Mouse (Mus musculus) right cerebral cortex, adult 2 months (tissue): ENCODE results near the gene Iffo1.
A peak's percentile ranks its signal among the peaks of the same experiment; 100 is the strongest.
"Not testable (repeated sequence)": the region's sequence is repeated elsewhere in the genome, so short reads cannot be mapped to it uniquely, and the experiment has no call there.

Source experiments
- DNase-seq, 2 experiments: peaks; one replicate each; pipeline ENCODE4 v3.0.0; 2021 to 2022; ENCODE audit warnings: low spot score in 2 of 2

Gene Iffo1

GRCm38 (mm10) chr6:125160854-125161760 lies 16.1 kb downstream of the Iffo1 start:
- peak; percentile 59 to 67 for DNase-seq

- DNase-seq: peak; percentile 77 to 80
Observed at GRCm38 (mm10) chr6:125161971-125162370, 16.9 kb downstream of the Iffo1 start.

- DNase-seq: not testable (repeated sequence)
Observed at GRCm38 (mm10) chr6:125162615-125163305, 17.7 kb downstream of the Iffo1 start.

GRCm38 (mm10) chr6:125163801-125164657 lies 19.0 kb downstream of the Iffo1 start:
- DNase-seq: peak; percentile 31 to 49

GRCm38 (mm10) chr6:125164672-125165327 lies 19.8 kb downstream of the Iffo1 start:
- peak; percentile 45 to 61 for DNase-seq

- DNase-seq: peak; percentile 94 to 99
Observed at GRCm38 (mm10) chr6:125165328-125165891, 20.4 kb downstream of the Iffo1 start.

GRCm38 (mm10) chr6:125166051-125166751 lies 21.2 kb downstream of the Iffo1 start, which contains the start of gene Gapdh:
TSS of gene Gapdh (minus strand) at chr6:125166467.
- DNase-seq: peak; percentile 26 to 42

GRCm38 (mm10) chr6:125166861-125167650 lies 22.0 kb downstream of the Iffo1 start:
- peak; percentile 63 to 66 for DNase-seq

GRCm38 (mm10) chr6:125168086-125168485 lies 23.0 kb downstream of the Iffo1 start:
- DNase-seq: peak; percentile 39 to 59

GRCm38 (mm10) chr6:125170194-125170593 lies 25.2 kb downstream of the Iffo1 start:
- no peak for DNase-seq

- no peak for DNase-seq
Observed at GRCm38 (mm10) chr6:125172474-125172873, 27.4 kb downstream of the Iffo1 start.

GRCm38 (mm10) chr6:125173256-125173655 lies 28.2 kb downstream of the Iffo1 start:
- no peak for DNase-seq

GRCm38 (mm10) chr6:125175469-125175868 lies 30.4 kb downstream of the Iffo1 start:
- no peak for DNase-seq

GRCm38 (mm10) chr6:125179601-125180000 lies 34.6 kb downstream of the Iffo1 start:
- no peak for DNase-seq

GRCm38 (mm10) chr6:125182133-125182532 lies 37.1 kb downstream of the Iffo1 start:
- DNase-seq: peak in 1 of 2 experiments; percentile 16

- DNase-seq: no peak
Observed at GRCm38 (mm10) chr6:125186203-125186602, 41.2 kb downstream of the Iffo1 start.

GRCm38 (mm10) chr6:125190816-125191215 lies 45.8 kb downstream of the Iffo1 start:
- no peak for DNase-seq

- peak; percentile 97 to 98 for DNase-seq
Observed at GRCm38 (mm10) chr6:125191332-125192015, 46.4 kb downstream of the Iffo1 start, which contains the start of the genes Ncapd2 and Mrpl51. TSS of gene Ncapd2 (minus strand) at chr6:125191701. TSS of gene Mrpl51 (plus strand) at chr6:125191801.
